Mouse (Mus musculus) lung, embryonic 14.5 days (tissue): ENCODE measurements around the gene Aqp5. TPM values are rescaled to one million over a fixed set of nuclear protein-coding genes. Genes with fewer than 3 reads are reported as not detected.

Experiments used
- ATAC-seq: fragments of 200-750 bp; cut with Nextera tagmentation; 2 replicates; pipeline ENCODE4 v1.8.0; 2017; ENCODE audit warnings: mild to moderate bottlenecking, moderate TSS enrichment, moderate library complexity; ENCODE audit not compliant: insufficient read depth
- DNase-seq: peaks from one replicate; pipeline ENCODE4 v3.0.0-alpha.2; 2015
- H3K27ac ChIP-seq: fragments of 300-500 bp; sonication (generic); 2 replicates; pipeline ENCODE4 v1.5.1; 2014; ENCODE audit warnings: low read depth, mild to moderate bottlenecking, moderate library complexity
- H3K27me3 ChIP-seq: fragments of 300-500 bp; sonication (generic); 2 replicates; pipeline ENCODE4 v1.6.1; 2014; ENCODE audit warnings: low read length, control low read depth; ENCODE audit not compliant: insufficient read depth
- H3K36me3 ChIP-seq: fragments of 300-500 bp; sonication (generic); 2 replicates; pipeline ENCODE4 v1.6.1; 2014; ENCODE audit warnings: control low read depth; ENCODE audit not compliant: insufficient read depth
- H3K4me1 ChIP-seq: fragments of 300-500 bp; sonication (generic); 2 replicates; pipeline ENCODE4 v1.6.1; 2014; ENCODE audit warnings: antibody characterized with exemption, control low read depth; ENCODE audit not compliant: insufficient read depth
- H3K4me2 ChIP-seq: fragments of 300-500 bp; sonication (generic); 2 replicates; pipeline ENCODE4 v1.6.1; 2014; ENCODE audit warnings: mild to moderate bottlenecking
- H3K4me3 ChIP-seq: fragments of 300-500 bp; sonication (generic); 2 replicates; pipeline ENCODE4 v1.5.1; 2014; ENCODE audit warnings: low read depth, low read length
- H3K9ac ChIP-seq: fragments of 300-500 bp; sonication (generic); 2 replicates; pipeline ENCODE4 v1.6.1; 2014
- H3K9me3 ChIP-seq: fragments of 300-500 bp; sonication (generic); 2 replicates; pipeline ENCODE4 v1.6.1; 2016; ENCODE audit warnings: low read depth, low read length, control low read depth
- CTCF ChIP-seq: IDR thresholded peaks from 2 replicates; pipeline ENCODE4 v1.5.1; 2016; ENCODE audit warnings: antibody characterized with exemption, low read depth
- WGBS: fragments of 180-500 bp; shearing (Covaris S2); extraction: QIAGEN DNeasy Blood & Tissue Kit; methylation state at CpG from one replicate; pipeline ENCODE4 v1.1.7; 2014; 5-methylcytosine and 5-hydroxymethylcytosine counted together
- polyA plus RNA-seq: library from polyadenylated mRNA; unstranded; fragments of >200 nt; fragmentation: Nextera tagmentation; extraction: Ambion mirVana; gene quantifications from 2 replicates; pipeline ENCODE4 v1.2.1, GENCODE M21; 2014

Aqp5 gene
- polyA plus RNA-seq: 0.93 and 1.0 TPM in 2 replicates

DNA sequence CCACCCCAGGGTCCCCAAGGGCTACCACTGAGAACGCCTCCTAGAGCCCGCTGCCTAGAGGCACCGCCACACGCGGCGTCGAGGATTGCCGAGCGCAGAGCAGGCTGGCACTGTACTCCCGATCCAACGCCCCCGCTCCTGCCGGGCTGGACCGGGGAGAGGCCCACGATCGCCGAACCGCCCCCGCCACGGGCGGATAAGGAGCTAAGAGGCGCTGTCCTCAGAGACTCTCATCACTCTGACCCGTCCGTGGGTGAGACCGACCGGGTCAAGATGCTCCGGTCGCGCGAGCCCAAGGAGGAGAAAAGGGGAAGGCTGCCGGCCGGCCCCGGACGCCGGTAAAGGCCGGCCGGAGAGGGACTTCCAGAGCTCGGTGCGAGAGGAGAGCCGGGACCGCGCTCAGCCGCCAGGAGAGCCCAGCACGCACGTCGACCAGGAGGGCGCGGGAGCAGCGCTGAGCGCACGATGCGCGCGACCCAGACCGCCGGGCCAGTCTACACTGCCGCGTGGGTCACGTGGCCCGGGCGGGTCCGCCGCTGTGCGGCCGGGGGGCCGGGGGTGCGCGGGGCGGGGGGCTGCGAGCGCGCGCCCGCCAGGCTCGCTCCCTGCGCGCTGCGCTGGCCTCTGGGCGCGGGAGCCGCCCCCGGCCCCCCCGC is at the start of gene Aqp5:
Aqp5 (plus strand) TSS at position 354 of the 656 bp plus-strand sequence.
- 1% methylated on average over 78 of the region's 83 CpGs for WGBS
- no peak within 1 kb of the TSS; the same call in 1 of the 2 replicates for H3K9ac ChIP-seq
- peak; percentile 61 for DNase-seq

GRCm38 (mm10) chr15:99544047-99544446 is 46.5 kb upstream of the Aqp5 start:
- ATAC-seq (no peak), DNase-seq (no peak)
- Histone ChIP-seq H3K9me3 (no peaks in the 10 kb centered on the region), H3K27me3 (no peaks in the 10 kb centered on the region), H3K4me2 (no peak overlapping the region), H3K4me3 (no peak overlapping the region), H3K9ac (no peak overlapping the region), H3K36me3 (no peaks in the 10 kb centered on the region), H3K4me1 (no peaks in the 10 kb centered on the region), H3K27ac (no peak overlapping the region)
- TF ChIP-seq CTCF: no peak
- 40% methylated on average over 7 of the region's 7 CpGs for WGBS

More for the DNA sequence above, at the start of gene Aqp5:
- no peak within 1 kb of the TSS for H3K27ac ChIP-seq
- H3K9me3 ChIP-seq: no peaks in the 10 kb centered on the region
- H3K4me3 ChIP-seq: peak within 1 kb of the TSS; percentile 40
- H3K4me2 ChIP-seq: peak within 1 kb of the TSS; percentile 68
- H3K27me3 ChIP-seq: peaks cover 90% of the 10 kb centered on the region
- no peaks in the 10 kb centered on the region for H3K36me3 ChIP-seq
- no peaks in the 10 kb centered on the region; the same call in 1 of the 2 replicates for H3K4me1 ChIP-seq
- ATAC-seq: peak; percentile 68
- TF ChIP-seq CTCF: no peak

GRCm38 (mm10) chr15:99546596-99546995 is 44.0 kb upstream of the Aqp5 start:
- Histone ChIP-seq H3K9ac (no peak overlapping the region), H3K4me3 (no peak overlapping the region), H3K36me3 (no peaks in the 10 kb centered on the region), H3K4me1 (no peaks in the 10 kb centered on the region), H3K4me2 (no peak overlapping the region), H3K27me3 (no peaks in the 10 kb centered on the region), H3K27ac (no peak overlapping the region), H3K9me3 (no peaks in the 10 kb centered on the region)
- peak; percentile 28 for DNase-seq
- 61% methylated on average over 11 of the region's 11 CpGs for whole genome bisulfite sequencing
- TF ChIP-seq CTCF: no peak
- no peak for ATAC-seq

DNA sequence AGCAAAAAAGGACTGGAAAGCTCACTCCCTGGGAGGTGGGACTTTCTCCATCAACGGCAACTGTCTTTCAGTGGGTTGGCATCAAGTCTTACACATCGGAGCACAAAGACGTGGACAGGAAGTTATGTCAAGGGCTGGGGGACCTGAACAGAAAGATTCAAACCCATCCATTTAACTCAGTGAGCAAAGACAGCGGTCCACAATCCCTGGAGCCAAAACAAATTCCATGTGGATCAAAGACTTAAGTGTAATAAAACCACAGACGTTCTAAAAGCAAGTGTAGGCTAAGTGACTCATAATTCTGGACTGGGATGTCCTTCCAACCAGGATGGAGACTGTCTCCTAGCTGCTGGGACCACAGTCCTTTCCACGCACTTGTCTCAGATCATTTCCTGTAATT is 42.9 kb upstream of the Aqp5 start:
- Histone ChIP-seq H3K27ac (no peak overlapping the region), H3K4me2 (no peak overlapping the region), H3K9ac (no peak overlapping the region), H3K4me3 (no peak overlapping the region), H3K36me3 (no peaks in the 10 kb centered on the region), H3K9me3 (no peaks in the 10 kb centered on the region), H3K27me3 (no peaks in the 10 kb centered on the region), H3K4me1 (no peaks in the 10 kb centered on the region)
- TF ChIP-seq CTCF: no peak
- ATAC-seq: no peak
- DNase-seq: no peak
- WGBS: 62% methylated on average over 6 of the region's 6 CpGs

DNA sequence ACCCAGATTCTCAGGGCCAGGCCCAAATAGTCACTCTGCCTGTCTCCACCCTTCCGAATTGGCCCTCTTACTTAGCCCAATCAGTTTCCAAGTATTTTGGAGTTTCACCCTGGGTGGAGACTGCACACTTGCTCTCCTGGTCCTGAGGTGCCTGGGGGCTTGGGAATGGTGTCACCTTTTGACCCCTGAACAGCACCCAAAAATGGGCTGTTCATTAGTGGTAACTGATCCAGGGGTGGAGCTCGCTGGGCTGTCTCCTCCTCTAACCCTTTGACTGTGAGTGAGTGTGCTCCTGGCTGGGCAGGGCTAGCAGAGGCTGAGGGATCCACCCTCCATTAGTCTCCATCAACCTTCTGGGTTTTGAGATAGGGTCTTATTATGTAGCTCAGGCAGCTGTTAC is 40.7 kb upstream of the Aqp5 start:
- H3K27ac ChIP-seq: no peak overlapping the region
- H3K4me1 ChIP-seq: no peaks in the 10 kb centered on the region
- no peaks in the 10 kb centered on the region for H3K36me3 ChIP-seq
- no peak overlapping the region for H3K4me3 ChIP-seq
- DNase-seq (no peak), ATAC-seq (no peak)
- no peak overlapping the region for H3K4me2 ChIP-seq
- H3K27me3 ChIP-seq: no peaks in the 10 kb centered on the region
- 48% methylated on average over 2 of the region's 2 CpGs for WGBS
- no peak overlapping the region for H3K9ac ChIP-seq
- no peak for TF ChIP-seq CTCF
- H3K9me3 ChIP-seq: no peaks in the 10 kb centered on the region

GRCm38 (mm10) chr15:99553767-99554166 is 36.8 kb upstream of the Aqp5 start:
- H3K9me3 ChIP-seq: no peaks in the 10 kb centered on the region
- H3K4me2 ChIP-seq: no peak overlapping the region
- H3K4me3 ChIP-seq: no peak overlapping the region
- 35% methylated on average over 6 of the region's 6 CpGs for WGBS
- H3K4me1 ChIP-seq: no peaks in the 10 kb centered on the region
- H3K9ac ChIP-seq: no peak overlapping the region
- no peaks in the 10 kb centered on the region for H3K27me3 ChIP-seq
- H3K27ac ChIP-seq: no peak overlapping the region
- ATAC-seq: no peak
- peak; percentile 27 for DNase-seq
- no peaks in the 10 kb centered on the region for H3K36me3 ChIP-seq
- no peak for TF ChIP-seq CTCF

DNA sequence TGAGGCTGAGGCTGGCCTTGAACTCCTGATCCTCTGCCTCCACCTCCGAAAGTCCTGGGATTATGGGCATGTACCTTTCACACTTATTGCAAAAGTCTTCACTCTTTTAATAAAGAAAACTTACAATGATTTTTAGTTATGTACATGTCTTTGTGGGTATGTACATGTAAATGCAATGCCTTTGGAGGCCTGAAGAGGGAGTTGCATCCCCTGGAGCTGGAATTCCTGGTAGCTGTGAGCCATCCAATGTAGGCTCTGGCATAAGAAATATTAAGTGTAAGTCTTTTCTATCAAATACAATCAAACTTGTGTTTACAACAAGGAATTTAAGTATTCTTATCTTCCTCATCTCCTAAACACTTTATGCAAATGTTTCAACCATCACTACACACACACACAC is 31.6 kb upstream of the Aqp5 start:
- H3K36me3 ChIP-seq: no peaks in the 10 kb centered on the region
- ATAC-seq: no peak
- H3K27me3 ChIP-seq: no peaks in the 10 kb centered on the region
- 84% methylated on average over 1 of the region's 1 CpGs for WGBS
- peak; percentile 17; the same call in 1 of the 2 replicates for TF ChIP-seq CTCF
- no peak for DNase-seq
- no peak overlapping the region for H3K4me3 ChIP-seq
- H3K9ac ChIP-seq: no peak overlapping the region
- H3K27ac ChIP-seq: no peak overlapping the region
- no peaks in the 10 kb centered on the region for H3K9me3 ChIP-seq
- H3K4me1 ChIP-seq: no peaks in the 10 kb centered on the region
- no peak overlapping the region for H3K4me2 ChIP-seq

DNA sequence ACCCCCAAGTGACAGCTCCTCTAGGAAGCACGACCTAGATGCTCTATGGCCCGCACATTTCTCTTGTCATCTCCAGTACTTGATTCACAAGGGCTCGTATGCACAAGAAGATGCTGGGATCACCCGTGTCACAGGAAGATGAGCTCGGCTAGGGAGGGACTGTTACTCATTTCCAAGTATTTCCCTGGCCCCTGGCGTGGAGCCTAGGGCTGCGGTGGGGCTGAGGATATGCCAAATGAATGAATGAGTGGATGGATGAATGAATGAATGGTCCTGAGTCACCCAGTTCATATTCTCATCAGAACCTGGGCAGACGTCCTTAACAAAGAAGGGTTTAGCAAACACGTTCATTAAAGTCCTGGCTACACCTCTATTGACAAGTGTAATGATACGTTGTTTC is 30.3 kb upstream of the Aqp5 start:
- no peak for TF ChIP-seq CTCF
- DNase-seq: no peak
- no peaks in the 10 kb centered on the region for H3K4me1 ChIP-seq
- H3K27ac ChIP-seq: no peak overlapping the region
- H3K4me3 ChIP-seq: no peak overlapping the region
- no peak overlapping the region for H3K4me2 ChIP-seq
- no peaks in the 10 kb centered on the region for H3K9me3 ChIP-seq
- no peaks in the 10 kb centered on the region for H3K27me3 ChIP-seq
- no peaks in the 10 kb centered on the region for H3K36me3 ChIP-seq
- 63% methylated on average over 10 of the region's 10 CpGs for WGBS
- no peak overlapping the region for H3K9ac ChIP-seq
- no peak for ATAC-seq
